Mouse (Mus musculus): Measurements from ENCODE around the gene Hirip3.

Hirip3 gene

GRCm38 (mm10) chr7:126877239-126877638 lies 15.5 kb downstream of the Hirip3 start:
- TF ChIP-seq GATA4 (IDR thresholded peaks at IDR 0.05; ENCODE audit: insufficient replicate concordance, low read length), result no peak

- TF ChIP-seq GATA4 (IDR thresholded peaks at IDR 0.05; ENCODE audit: insufficient replicate concordance, low read length), result no peak; the same call in 1 of the 2 replicates
Observed at GRCm38 (mm10) chr7:126881040-126881439, 19.3 kb downstream of the Hirip3 start.

GRCm38 (mm10) chr7:126883731-126884181 lies 22.0 kb downstream of the Hirip3 start:
- no peak for TF ChIP-seq GATA4 (IDR thresholded peaks at IDR 0.05; ENCODE audit: insufficient replicate concordance, low read length)

- peak; percentile 30; the same call in 1 of the 2 replicates for TF ChIP-seq GATA4 (IDR thresholded peaks at IDR 0.05; ENCODE audit: insufficient replicate concordance, low read length)
Observed at GRCm38 (mm10) chr7:126884286-126885164, 22.8 kb downstream of the Hirip3 start, which contains the start of gene Taok2. TSS of gene Taok2 (minus strand) at chr7:126884703.

- no peak for TF ChIP-seq GATA4 (IDR thresholded peaks at IDR 0.05; ENCODE audit: insufficient replicate concordance, low read length)
Observed at GRCm38 (mm10) chr7:126887281-126887680, 25.5 kb downstream of the Hirip3 start.

- TF ChIP-seq GATA4 (IDR thresholded peaks at IDR 0.05; ENCODE audit: insufficient replicate concordance, low read length), result no peak; the same call in 1 of the 2 replicates
Observed at GRCm38 (mm10) chr7:126888852-126889251, 27.1 kb downstream of the Hirip3 start.

- no peak for TF ChIP-seq GATA4 (IDR thresholded peaks at IDR 0.05; ENCODE audit: insufficient replicate concordance, low read length)
Observed at GRCm38 (mm10) chr7:126896912-126897311, 35.1 kb downstream of the Hirip3 start.

- TF ChIP-seq GATA4 (IDR thresholded peaks at IDR 0.05; ENCODE audit: insufficient replicate concordance, low read length), result no peak
Observed at GRCm38 (mm10) chr7:126897390-126898101, 35.8 kb downstream of the Hirip3 start.

- TF ChIP-seq GATA4 (IDR thresholded peaks at IDR 0.05; ENCODE audit: insufficient replicate concordance, low read length), result no peak
Observed at GRCm38 (mm10) chr7:126898102-126898990, 36.6 kb downstream of the Hirip3 start.

- TF ChIP-seq GATA4 (IDR thresholded peaks at IDR 0.05; ENCODE audit: insufficient replicate concordance, low read length), result no peak
Observed at GRCm38 (mm10) chr7:126905590-126905989, 43.8 kb downstream of the Hirip3 start.

GRCm38 (mm10) chr7:126914844-126915243 lies 53.1 kb downstream of the Hirip3 start:
- no peak for TF ChIP-seq GATA4 (IDR thresholded peaks at IDR 0.05; ENCODE audit: insufficient replicate concordance, low read length)
